Mouse (Mus musculus) embryo, embryonic 11.5 days (tissue): ENCODE measurements at regions not wholly inside any gene's neighbourhood (a gene's known extent, or its start where the extent isn't known, plus 50 kb on each side); places are given as distances from the start of the nearest gene placed in this dataset.
A peak's percentile ranks its signal among the peaks of the same experiment; 100 is the strongest.

Experiments used
- DNase-seq: peaks from one replicate; pipeline ENCODE4 v3.0.0-alpha.2; 2012; ENCODE audit warnings: low read depth, low spot score

- peak; percentile 51 for DNase-seq
Observed at GRCm38 (mm10) chr9:88068881-88069304, 258.1 kb upstream of the Nt5e start.

DNA sequence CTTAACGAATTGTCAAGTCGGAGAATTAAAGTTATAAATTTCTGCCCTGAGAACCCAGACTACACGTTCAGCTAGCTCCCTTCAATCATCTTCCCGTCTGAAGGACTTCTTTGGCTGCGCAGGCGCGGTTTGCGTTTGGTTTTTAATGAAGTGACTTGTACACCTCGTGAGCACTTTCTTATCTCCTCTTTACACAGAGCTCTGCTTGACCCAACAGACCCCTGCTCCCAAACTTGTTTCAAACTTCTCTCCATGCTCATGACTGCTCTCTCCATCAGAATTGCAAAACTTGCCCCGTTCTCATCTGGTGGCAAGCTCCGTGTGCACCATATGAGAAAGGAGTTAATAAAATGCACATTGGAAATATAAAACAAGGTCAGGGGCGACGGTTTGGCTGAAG is 257.2 kb upstream of the Nt5e start:
- no peak for DNase-seq

GRCm38 (mm10) chr9:88073165-88073564 is 253.8 kb upstream of the Nt5e start:
- peak; percentile 56 for DNase-seq

DNA sequence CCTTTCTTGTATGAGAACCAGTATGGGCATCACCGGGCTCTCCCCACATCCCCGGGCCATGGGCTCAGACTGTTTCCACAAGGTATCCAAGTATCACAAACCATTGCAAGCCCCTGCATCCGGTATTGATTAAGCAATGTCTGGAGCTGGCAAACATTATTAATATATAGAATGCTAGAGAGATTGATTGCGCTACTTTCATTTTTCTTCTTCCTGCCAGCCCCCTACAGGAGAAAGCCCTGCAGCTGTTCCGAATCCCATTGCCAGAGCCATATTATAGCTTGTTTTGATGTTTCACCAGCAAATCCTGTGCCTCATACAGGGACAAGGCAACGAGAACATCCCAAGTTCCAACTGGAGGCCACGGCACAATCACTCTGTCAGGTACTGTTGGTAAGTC is 253.4 kb upstream of the Nt5e start:
- DNase-seq = no peak

GRCm38 (mm10) chr9:88082931-88083479 is 244.0 kb upstream of the Nt5e start:
- DNase-seq = no peak

DNA sequence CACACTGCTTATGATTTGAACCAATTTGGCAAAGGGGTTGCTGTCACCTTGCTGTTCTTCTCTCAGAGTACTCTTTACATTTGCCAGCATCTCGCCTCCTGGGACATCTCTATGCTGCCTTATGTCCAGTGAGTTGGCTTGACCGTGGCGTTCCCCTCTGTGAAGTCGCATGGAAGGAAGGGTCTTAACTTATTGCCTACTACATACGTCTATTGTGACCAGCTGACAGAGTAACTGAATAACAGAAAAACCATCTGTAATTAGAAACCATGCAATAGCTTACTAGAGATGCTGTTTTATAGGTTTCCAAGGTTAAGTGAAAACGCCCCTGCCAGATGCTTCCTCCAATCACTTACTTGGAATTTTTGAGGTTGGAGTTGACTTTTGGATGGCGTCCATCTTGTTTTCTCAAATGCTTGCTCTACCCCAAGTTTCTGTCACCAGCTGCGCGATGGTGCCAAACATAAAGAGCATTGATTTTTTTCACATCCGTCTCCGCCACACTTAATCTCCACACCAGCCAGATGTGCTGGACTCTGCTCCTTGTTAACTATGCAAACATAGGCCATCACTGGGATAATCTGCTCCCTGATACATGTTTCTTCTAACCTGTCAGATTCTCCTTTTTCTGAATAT is 241.7 kb upstream of the Nt5e start:
- no peak for DNase-seq

DNA sequence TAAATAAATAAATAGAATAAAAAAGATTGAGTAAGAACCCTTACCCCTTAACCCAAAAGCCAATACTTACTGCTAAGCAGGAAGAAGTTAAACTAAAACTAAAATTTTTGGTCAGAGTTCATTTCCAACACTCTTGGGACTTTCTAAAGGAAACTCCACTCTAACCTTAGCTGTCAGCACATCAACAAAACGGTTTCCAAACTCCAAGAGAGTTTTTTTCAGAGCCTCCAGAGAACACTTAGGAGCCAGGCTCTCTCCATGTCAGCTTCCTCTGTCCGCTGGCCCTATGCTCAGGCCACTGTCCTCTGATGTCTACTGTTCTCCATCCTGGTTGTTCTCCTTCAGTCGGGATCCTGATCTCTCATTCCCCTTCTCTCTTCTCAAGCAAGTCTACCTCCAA is 241.1 kb upstream of the Nt5e start:
- DNase-seq = no peak

DNA sequence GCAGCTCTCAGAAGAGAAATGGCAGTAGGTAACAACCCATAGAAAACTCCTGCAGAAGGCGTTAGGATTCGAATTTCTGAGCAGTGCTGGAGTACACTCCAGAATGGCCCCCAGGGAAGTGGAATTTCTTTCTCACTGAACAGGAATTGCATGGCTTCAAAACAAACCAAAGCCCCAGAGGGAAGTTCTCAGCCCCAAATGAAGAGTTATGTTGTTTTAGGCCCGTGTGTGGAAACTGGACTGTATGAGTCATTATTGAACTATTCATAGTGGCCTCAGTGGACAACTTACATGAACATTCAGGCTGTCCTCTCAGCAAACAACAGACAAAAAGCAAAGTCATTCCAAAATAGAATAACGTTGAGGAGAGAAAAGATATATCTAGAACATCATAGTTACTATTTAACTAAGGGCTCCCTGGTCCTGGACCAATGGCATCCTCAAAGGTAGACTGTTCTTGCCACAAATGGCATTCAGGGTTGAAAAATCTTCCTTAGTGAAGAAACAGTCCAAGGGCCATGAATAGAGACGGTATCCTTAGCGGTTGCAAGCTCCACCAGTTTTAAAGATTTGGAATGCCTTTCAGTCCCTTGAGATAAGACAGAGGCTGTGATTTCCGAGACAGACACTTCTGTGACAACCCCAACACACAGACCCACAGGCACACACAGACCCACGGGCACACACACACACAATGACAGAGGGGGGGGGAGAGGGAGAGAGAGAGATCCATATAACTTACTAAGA is 235.0 kb upstream of the Nt5e start:
- DNase-seq = no peak

- no peak for DNase-seq
Observed at GRCm38 (mm10) chr9:88092561-88092960, 234.4 kb upstream of the Nt5e start.

GRCm38 (mm10) chr9:88113094-88113493 is 213.9 kb upstream of the Nt5e start:
- DNase-seq = no peak

DNA sequence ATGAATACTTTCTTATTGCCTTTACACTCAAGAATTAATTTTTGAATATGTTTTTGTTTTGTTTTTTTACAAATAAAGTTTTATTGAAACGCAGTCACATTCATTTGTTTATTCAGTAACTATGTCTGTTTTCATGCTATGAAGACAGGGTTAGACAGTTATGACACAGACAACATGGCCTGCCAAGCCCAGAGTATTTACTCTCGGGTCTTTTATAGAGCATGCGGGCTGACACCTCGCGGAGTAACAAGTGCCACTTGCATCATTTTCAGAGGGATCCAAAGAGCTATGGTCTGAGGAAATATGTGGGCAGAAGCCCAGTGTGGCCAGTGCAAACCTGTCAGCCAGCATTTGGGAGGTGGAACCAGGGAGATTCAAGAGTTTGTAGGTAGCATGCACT is 206.5 kb upstream of the Nt5e start:
- no peak for DNase-seq

GRCm38 (mm10) chr9:88120963-88121570 is 205.9 kb upstream of the Nt5e start:
- DNase-seq = no peak

- DNase-seq = no peak
Observed at GRCm38 (mm10) chr9:88124322-88125005, 202.5 kb upstream of the Nt5e start.

DNA sequence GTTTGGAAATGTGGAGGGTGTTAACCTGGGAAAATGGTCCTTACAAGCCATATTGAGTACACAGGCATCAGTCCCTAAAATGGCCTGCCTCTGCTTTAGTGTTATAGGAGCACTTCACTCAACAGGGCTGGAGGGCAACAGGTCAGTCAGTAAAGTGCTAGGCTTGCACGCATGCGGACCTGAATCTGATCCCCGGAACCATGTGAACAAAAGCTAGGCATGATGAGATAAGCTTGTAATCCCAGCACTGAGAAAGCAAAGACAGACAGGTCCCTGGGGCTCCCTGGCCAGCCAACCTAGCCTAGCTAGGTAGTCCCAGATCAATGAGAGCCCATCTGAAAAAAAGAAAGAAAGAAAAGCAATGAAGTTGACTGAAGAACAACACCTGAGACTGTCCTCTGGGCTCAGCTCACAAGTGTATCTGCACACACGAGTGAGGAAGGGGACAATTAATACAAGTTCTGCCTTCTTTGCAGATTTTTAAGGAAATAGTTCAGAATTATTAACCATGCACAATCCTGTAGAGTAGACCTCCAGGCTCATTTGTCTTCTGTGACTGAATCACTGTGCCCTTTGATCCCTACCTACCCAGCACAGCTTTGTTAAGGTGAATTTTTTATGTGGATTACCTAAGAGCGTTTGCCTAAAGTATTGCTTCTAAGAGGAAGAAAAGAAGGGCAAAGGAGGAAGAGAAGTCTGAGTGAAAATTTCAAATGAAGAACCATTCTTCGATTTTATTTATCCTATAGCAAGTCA is 163.8 kb upstream of the Nt5e start:
- no peak for DNase-seq

- DNase-seq = no peak
Observed at GRCm38 (mm10) chr9:88177575-88178254, 149.3 kb upstream of the Nt5e start.

- no peak for DNase-seq
Observed at GRCm38 (mm10) chr9:88181189-88181994, 145.6 kb upstream of the Nt5e start.

DNA sequence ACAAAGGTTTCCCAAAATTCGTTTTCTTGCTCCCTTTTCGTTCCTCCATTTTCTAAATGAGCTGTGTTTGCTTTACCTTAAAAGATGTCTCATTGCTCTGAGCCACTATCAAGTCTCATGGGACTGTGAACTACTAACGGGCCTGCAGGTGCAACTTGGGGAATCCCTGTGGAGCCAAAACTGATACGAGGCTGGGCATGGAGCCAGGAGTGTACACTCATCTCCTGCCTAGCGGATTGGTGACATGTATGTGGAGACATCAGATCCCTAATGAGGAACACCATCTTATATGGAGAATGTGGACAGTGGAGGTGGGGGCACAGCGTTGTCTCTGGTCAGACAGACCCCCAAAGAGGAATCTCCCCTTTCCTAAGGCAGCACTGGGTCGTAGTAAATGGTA is 119.6 kb upstream of the Nt5e start:
- DNase-seq = no peak

GRCm38 (mm10) chr9:88208022-88208421 is 119.0 kb upstream of the Nt5e start:
- DNase-seq = no peak

DNA sequence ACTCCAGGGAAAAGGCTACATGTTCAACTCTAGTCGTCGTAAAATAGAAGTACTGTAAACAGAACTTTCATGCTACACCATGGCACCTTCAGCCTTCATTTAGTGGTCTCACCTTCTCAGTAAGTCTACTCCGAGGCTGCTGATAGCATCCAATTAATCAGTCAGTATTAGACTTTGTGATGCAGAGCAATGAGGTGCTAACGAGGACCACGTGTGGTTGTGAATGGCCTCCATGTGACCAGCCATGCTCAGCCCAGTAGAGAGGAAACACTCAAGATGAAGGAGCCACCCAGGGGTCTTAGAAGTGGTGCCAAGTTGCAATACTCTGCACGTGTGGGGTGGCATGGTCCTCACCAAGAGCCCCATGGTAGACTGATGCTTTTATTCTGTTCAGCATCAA is 112.2 kb upstream of the Nt5e start:
- peak; percentile 7 for DNase-seq

- DNase-seq = no peak
Observed at GRCm38 (mm10) chr9:88220360-88220759, 106.6 kb upstream of the Nt5e start.
